Mouse (Mus musculus) liver, adult 2 months (tissue): ENCODE data around the gene Mbip.

ENCODE experiments used
- CTCF ChIP-seq: fragments of 200-500 bp; IDR thresholded peaks from 2 replicates; pipeline ENCODE4 v1.5.1; 2011; ENCODE audit warnings: low read depth, low read length, control low read depth
- POLR2A ChIP-seq: fragments of 200-500 bp; IDR thresholded peaks from 2 replicates; pipeline ENCODE4 v1.6.1; 2011; ENCODE audit warnings: low read length, control low read depth; ENCODE audit not compliant: insufficient read depth; ENCODE audit errors: extremely low read depth

GRCm38 (mm10) chr12:56296524-56296923, 49.2 kb downstream of the Mbip start:
- no peak for TF ChIP-seq CTCF
- no peak for TF ChIP-seq POLR2A
